Mouse (Mus musculus) erythroblast, embryonic 14.5 days (primary cell): ENCODE data around the gene Ism2. TPM values are rescaled to one million over a fixed set of nuclear protein-coding genes. Genes with fewer than 3 reads are reported as not detected.
A peak's percentile ranks its signal among the peaks of the same experiment; 100 is the strongest.

ENCODE experiments used
- H3K27me3 ChIP-seq: 2 replicates; pipeline ENCODE4 v1.6.1; 2012; ENCODE audit warnings: inconsistent platforms; ENCODE audit not compliant: control insufficient read depth
- H3K36me3 ChIP-seq: 2 replicates; pipeline ENCODE4 v1.6.1; 2012; ENCODE audit warnings: mild to moderate bottlenecking, inconsistent platforms; ENCODE audit not compliant: control insufficient read depth
- H3K4me1 ChIP-seq: 2 replicates; pipeline ENCODE4 v1.6.1; 2012; ENCODE audit warnings: inconsistent platforms; ENCODE audit not compliant: control insufficient read depth
- H3K4me3 ChIP-seq: replicated peaks from 2 replicates; pipeline ENCODE3; 2012; ENCODE audit warnings: moderate library complexity, mild to moderate bottlenecking, inconsistent platforms
- H3K9me3 ChIP-seq: 2 replicates; pipeline ENCODE4 v1.6.1; 2012; ENCODE audit warnings: low read length, inconsistent platforms, mixed read lengths; ENCODE audit not compliant: control insufficient read depth
- GATA1 ChIP-seq: IDR thresholded peaks from 2 replicates; pipeline ENCODE4 v1.6.1; 2012; ENCODE audit warnings: low read length, inconsistent platforms, mixed read lengths
- TAL1 ChIP-seq: IDR thresholded peaks from 3 replicates; pipeline ENCODE4 v1.6.1; 2012; ENCODE audit warnings: low read length, inconsistent platforms, mixed read lengths
- polyA plus RNA-seq: library from polyadenylated mRNA; stranded (reverse); fragments of >175 nt; gene quantifications from 2 replicates; pipeline ENCODE4 v1.2.3, GENCODE M21; 2012

The Ism2 gene
- polyA plus RNA-seq, result not detected in 2 replicates

GRCm38 (mm10) chr12:87299657-87300440 lies at the start of gene Ism2:
Ism2 (minus strand) TSS chr12:87299705.
- H3K4me1 ChIP-seq, result peaks cover 15% of the 10 kb centered on the region
- H3K27me3 ChIP-seq, result peaks cover 45% of the 10 kb centered on the region
- peaks cover 5% of the 10 kb centered on the region; the same call in 1 of the 2 replicates for H3K9me3 ChIP-seq
- H3K36me3 ChIP-seq, result no peaks in the 10 kb centered on the region
- H3K4me3 ChIP-seq, result peak within 1 kb of the TSS; percentile 60
- TF ChIP-seq TAL1, result no peak

DNA sequence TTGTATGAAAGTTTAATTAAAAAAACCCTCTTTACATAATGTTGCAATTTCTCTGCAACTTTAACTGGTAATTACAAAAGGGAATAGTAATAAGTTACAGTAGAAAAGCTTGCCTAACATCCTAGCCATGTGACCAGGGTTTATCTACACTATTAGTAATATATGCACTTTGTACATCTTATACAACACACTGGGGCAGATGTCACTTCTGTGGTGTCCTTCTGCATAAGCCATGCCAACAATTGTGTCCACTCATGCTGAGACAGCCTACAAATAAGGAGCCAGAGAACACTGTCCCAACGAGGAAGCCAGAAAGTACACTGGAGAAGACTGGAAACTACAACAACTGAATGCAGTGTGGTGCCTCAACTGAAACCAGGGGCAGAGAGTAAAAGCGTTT lies 48.5 kb upstream of the Ism2 start:
- H3K9me3 ChIP-seq, result no peaks in the 10 kb centered on the region
- peaks cover 12% of the 10 kb centered on the region for H3K36me3 ChIP-seq
- no peak for TF ChIP-seq TAL1
- no peak overlapping the region for H3K4me3 ChIP-seq
- H3K4me1 ChIP-seq, result no peaks in the 10 kb centered on the region
- no peaks in the 10 kb centered on the region for H3K27me3 ChIP-seq

DNA sequence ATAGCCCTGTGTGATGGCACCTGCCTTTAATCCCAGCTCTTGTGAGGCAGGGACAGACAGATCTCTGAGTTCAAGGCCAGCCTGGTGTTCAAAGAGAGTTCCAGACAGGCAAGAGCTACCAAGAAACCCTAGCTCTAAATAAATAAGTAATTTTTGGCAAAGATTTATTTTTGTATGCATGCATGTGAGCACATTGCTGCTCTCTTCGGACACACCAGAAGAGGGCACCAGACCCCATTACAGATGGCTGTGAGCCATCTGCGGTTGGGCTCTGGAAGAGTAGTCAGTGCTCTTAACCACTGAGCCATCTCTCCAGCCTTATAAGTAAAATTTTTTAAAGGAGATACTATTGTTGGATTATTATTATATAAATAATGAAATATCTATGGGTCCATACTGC lies 48.0 kb upstream of the Ism2 start:
- H3K36me3 ChIP-seq, result peaks cover 12% of the 10 kb centered on the region
- no peaks in the 10 kb centered on the region for H3K4me1 ChIP-seq
- no peaks in the 10 kb centered on the region for H3K9me3 ChIP-seq
- no peak overlapping the region for H3K4me3 ChIP-seq
- TF ChIP-seq GATA1 (no peak), TAL1 (no peak)
- no peaks in the 10 kb centered on the region for H3K27me3 ChIP-seq

DNA sequence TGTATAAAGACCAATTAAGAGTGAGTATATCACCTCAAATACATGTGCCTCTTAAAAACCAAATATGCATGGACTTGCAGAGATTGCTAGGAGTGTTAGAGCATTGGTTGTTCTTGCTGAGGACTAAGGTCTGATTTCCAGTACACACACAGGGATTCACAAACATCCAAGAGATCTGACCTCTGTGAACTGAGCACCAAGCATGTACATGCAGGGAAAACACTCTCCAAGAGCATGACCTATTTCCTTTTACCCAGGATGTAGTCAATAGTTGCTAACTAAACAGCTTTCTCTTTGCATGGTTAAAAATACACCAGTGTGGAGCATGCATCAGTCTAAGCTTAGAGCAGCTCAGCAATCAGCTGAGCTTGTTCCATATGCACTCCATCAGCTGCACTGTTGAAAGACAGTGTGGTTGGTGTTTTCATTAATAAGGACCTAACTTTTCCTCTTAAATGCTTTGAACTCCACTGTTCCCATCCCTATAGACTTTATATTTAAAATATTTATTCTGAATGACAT lies 43.6 kb upstream of the Ism2 start:
- H3K27me3 ChIP-seq, result no peaks in the 10 kb centered on the region
- H3K36me3 ChIP-seq, result peaks cover 15% of the 10 kb centered on the region
- H3K4me1 ChIP-seq, result no peaks in the 10 kb centered on the region
- H3K4me3 ChIP-seq, result no peak overlapping the region
- no peak for TF ChIP-seq GATA1
- TF ChIP-seq TAL1, result no peak
- H3K9me3 ChIP-seq, result no peaks in the 10 kb centered on the region

- H3K4me1 ChIP-seq, result no peaks in the 10 kb centered on the region
- H3K27me3 ChIP-seq, result no peaks in the 10 kb centered on the region
- H3K9me3 ChIP-seq, result no peaks in the 10 kb centered on the region
- H3K4me3 ChIP-seq, result no peak overlapping the region
- TF ChIP-seq GATA1 (no peak), TAL1 (no peak)
- peaks cover 6% of the 10 kb centered on the region for H3K36me3 ChIP-seq
Observed at GRCm38 (mm10) chr12:87338082-87338481, 38.6 kb upstream of the Ism2 start.

- TF ChIP-seq TAL1 (no peak), GATA1 (no peak)
- no peak overlapping the region for H3K4me3 ChIP-seq
- peaks cover 7% of the 10 kb centered on the region for H3K36me3 ChIP-seq
- no peaks in the 10 kb centered on the region for H3K4me1 ChIP-seq
- no peaks in the 10 kb centered on the region for H3K9me3 ChIP-seq
- no peaks in the 10 kb centered on the region for H3K27me3 ChIP-seq
Observed at GRCm38 (mm10) chr12:87334886-87335285, 35.4 kb upstream of the Ism2 start.

DNA sequence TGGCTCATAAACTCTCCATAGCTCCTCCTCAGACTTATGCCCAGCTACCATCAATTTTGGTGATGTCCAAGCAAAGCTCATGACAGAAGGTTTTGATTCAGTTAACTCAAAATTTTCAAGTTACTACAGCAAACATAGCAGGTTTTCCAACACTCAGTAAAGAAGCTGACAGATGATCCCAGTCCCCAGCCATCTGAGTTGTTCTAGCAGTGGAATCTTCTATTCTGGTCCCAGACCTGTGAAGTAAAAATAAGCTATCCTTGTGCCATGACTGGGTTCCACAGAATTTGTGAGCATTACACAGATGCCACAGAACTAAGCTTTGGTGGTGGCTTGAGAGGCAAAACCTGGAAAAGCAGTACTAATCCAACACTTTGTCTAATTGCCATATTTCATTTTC lies 34.3 kb upstream of the Ism2 start:
- Histone ChIP-seq H3K4me3 (no peak overlapping the region), H3K36me3 (peaks cover 7% of the 10 kb centered on the region), H3K27me3 (no peaks in the 10 kb centered on the region), H3K4me1 (no peaks in the 10 kb centered on the region), H3K9me3 (no peaks in the 10 kb centered on the region)
- TF ChIP-seq GATA1 (no peak), TAL1 (no peak)

DNA sequence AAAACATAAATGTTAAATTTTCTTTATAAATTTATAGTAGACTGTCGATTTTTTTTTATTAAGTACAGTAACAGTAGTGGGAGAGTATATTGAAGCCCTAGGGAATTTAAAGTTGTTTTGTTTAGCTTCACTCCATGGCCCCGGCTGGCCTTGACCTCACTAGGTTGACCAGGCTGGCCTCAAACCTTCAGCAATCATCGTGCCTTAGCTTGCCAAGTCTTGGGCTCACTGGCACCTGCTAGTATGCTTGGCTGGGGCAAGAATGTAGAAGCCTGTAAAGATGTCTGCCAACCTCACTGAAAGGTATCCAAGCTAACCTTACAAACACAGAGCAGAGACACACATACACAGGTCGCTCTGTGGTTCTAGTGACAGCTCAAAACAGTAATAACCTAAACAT lies 33.0 kb upstream of the Ism2 start:
- Histone ChIP-seq H3K36me3 (peaks cover 7% of the 10 kb centered on the region), H3K4me1 (no peaks in the 10 kb centered on the region), H3K4me3 (no peak overlapping the region), H3K9me3 (no peaks in the 10 kb centered on the region), H3K27me3 (no peaks in the 10 kb centered on the region)
- TF ChIP-seq TAL1 (no peak), GATA1 (no peak)

DNA sequence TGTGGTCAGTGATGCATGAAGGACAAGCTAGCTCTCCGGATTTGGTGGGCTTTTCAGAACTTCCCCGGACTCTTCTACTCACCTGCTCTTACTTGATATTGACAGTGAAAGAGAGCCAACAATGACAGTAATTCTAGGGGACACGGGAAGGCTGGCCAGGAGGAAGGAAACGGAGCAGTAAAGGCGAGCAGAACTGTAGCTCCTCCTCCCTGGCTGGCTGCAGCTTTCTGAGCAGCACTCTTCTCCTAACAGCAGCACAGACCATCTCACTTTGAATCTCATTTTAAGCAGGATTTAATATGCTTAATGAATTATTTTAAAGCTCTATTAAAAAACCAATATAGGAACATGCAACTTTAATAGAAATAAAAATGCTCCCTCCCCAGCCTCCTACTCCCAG lies 32.4 kb upstream of the Ism2 start:
- H3K36me3 ChIP-seq, result peaks cover 7% of the 10 kb centered on the region
- no peaks in the 10 kb centered on the region for H3K9me3 ChIP-seq
- H3K4me3 ChIP-seq, result no peak overlapping the region
- TF ChIP-seq TAL1 (no peak), GATA1 (no peak)
- no peaks in the 10 kb centered on the region for H3K4me1 ChIP-seq
- no peaks in the 10 kb centered on the region for H3K27me3 ChIP-seq
